Mouse (Mus musculus) liver, embryonic 11.5 days (tissue): ENCODE data around the gene Klf15. TPM values are rescaled to one million over a fixed set of nuclear protein-coding genes. Genes with fewer than 3 reads are reported as not detected.

Experiments used
- ATAC-seq: fragments of 200-750 bp; cut with Nextera tagmentation; replicated peaks from 2 replicates; pipeline ENCODE4 v1.8.0; 2017; ENCODE audit warnings: moderate number of reproducible peaks, mild to moderate bottlenecking, moderate TSS enrichment, moderate library complexity; ENCODE audit not compliant: low FRiP score
- DNase-seq: peaks from one replicate; pipeline ENCODE4 v3.0.0-alpha.2; 2017; ENCODE audit warnings: low spot score
- H3K27ac ChIP-seq: fragments of 300-500 bp; sonication (generic); 2 replicates; pipeline ENCODE4 v1.5.1; 2014; ENCODE audit warnings: mild to moderate bottlenecking, low read depth, low read length, control low read depth
- H3K27me3 ChIP-seq: fragments of 300-500 bp; sonication (generic); replicated peaks from 2 replicates; pipeline ENCODE4 v1.6.1; 2014; ENCODE audit warnings: low read length, mixed read lengths; ENCODE audit not compliant: control insufficient read depth, insufficient read depth
- H3K36me3 ChIP-seq: fragments of 300-500 bp; sonication (generic); 2 replicates; pipeline ENCODE4 v1.6.1; 2014; ENCODE audit warnings: mild to moderate bottlenecking, low read length, moderate library complexity, mixed read lengths; ENCODE audit not compliant: control insufficient read depth, insufficient read depth
- H3K4me1 ChIP-seq: fragments of 300-500 bp; sonication (generic); replicated peaks from 2 replicates; pipeline ENCODE4 v1.6.1; 2014; ENCODE audit warnings: low read length, mixed read lengths; ENCODE audit not compliant: control insufficient read depth, insufficient read depth
- H3K4me2 ChIP-seq: fragments of 300-500 bp; sonication (generic); 2 replicates; pipeline ENCODE4 v1.6.1; 2014; ENCODE audit warnings: mild to moderate bottlenecking, control low read depth, moderate library complexity
- H3K4me3 ChIP-seq: fragments of 300-500 bp; sonication (generic); 2 replicates; pipeline ENCODE4 v1.5.1; 2014; ENCODE audit warnings: low read depth, low read length, control low read depth
- H3K9ac ChIP-seq: fragments of 300-500 bp; sonication (generic); 2 replicates; pipeline ENCODE4 v1.6.1; 2014; ENCODE audit warnings: low read depth, low read length, control low read depth
- H3K9me3 ChIP-seq: fragments of 300-500 bp; sonication (generic); 2 replicates; pipeline ENCODE4 v1.6.1; 2016; ENCODE audit warnings: low read length, inconsistent platforms, mixed read lengths; ENCODE audit not compliant: control insufficient read depth
- WGBS: fragments of 180-500 bp; shearing (Covaris S2); extraction: QIAGEN DNeasy Blood & Tissue Kit; methylation state at CpG from one replicate; pipeline ENCODE4 v1.1.7; 2014; 5-methylcytosine and 5-hydroxymethylcytosine counted together
- polyA plus RNA-seq: library from polyadenylated mRNA; unstranded; fragments of >200 nt; fragmentation: Nextera tagmentation; extraction: Ambion mirVana; gene quantifications from 2 replicates; pipeline ENCODE4 v1.2.1, GENCODE M21; 2014

The Klf15 gene
- polyA plus RNA-seq, 1 experiment from 2014 or later, result 10.6 TPM

DNA sequence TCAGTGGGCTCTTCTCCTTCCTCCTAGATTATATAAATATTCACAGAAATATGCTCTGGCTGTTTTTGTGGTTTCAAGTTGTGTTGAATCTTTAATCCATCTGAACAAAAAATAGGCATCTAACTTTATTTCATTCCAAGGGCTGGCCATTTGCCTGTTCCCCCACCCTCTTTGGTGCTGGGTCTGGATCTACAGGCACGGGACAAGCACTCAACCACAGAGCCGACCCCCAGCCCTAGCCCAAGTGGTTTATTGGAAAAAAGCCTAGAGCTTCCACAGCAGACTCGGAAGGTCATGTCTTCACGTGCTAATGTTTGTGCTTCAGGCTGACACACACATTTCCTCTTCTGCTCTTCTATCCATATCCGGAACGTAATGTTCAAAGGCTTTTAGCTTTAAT lies 43.5 kb downstream of the Klf15 start:
- no peak overlapping the region for H3K4me3 ChIP-seq
- no peak overlapping the region for H3K27ac ChIP-seq
- no peak overlapping the region for H3K9ac ChIP-seq
- WGBS, result 65% methylated on average over 6 of the region's 6 CpGs
- no peaks in the 10 kb centered on the region for H3K36me3 ChIP-seq
- no peak overlapping the region for H3K4me2 ChIP-seq
- ATAC-seq, result no peak
- no peaks in the 10 kb centered on the region for H3K27me3 ChIP-seq
- DNase-seq, result no peak
- peaks cover 5% of the 10 kb centered on the region for H3K4me1 ChIP-seq
- no peaks in the 10 kb centered on the region for H3K9me3 ChIP-seq

DNA sequence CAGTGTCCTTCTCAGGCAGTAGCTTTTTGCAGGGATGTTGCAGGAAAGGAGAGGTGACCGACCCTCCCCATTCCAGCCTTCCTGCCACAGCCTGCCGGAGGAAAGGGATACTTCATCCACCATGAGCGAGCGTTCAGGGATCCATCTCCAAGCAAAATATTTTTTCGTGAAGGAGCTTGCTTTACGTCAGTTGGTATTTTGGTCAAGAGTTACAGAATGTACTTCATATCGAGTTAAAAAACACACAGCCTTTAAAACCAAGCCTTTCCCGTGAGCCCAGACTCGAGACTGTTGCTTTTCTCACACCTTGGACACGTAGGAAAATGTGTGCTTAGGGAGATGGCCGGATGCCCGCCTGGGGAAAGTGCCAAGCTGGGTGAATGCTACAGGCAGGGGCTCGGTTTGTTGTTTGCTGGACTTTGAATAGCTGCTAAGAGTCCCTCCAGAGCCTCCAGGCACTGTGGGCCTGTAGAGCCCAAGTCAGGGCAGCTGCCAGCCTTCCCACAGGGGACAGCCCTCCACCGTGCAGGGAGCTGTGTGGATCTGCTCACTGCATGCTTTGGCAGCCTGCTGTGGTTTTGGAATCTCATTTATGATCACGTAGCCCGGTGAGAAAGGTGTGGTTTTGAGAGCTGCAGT lies 44.4 kb downstream of the Klf15 start:
- no peaks in the 10 kb centered on the region for H3K9me3 ChIP-seq
- H3K9ac ChIP-seq, result no peak overlapping the region

DNA sequence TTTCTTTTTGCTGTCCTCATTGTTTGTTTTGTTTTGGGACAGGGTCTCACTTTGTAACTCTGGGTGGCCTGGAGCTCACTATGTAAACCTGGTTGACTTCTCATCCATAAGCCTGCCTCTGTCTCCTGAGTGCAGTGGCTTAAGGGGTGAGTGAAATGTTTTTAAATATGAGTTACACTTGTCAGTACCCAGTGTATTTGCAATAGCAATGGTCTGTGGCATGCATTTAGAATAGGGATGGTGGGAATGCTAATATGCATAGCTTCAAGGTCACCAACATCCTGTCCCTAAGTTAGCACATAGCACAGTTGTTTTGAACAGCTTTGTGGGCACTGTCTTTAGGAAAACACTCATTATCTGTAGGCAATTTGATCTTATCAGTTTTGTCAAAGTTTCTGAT lies 45.1 kb downstream of the Klf15 start:
- ATAC-seq (no peak), DNase-seq (no peak)
- no peaks in the 10 kb centered on the region for H3K36me3 ChIP-seq
- H3K9ac ChIP-seq, result no peak overlapping the region
- H3K27me3 ChIP-seq, result no peaks in the 10 kb centered on the region
- H3K4me2 ChIP-seq, result no peak overlapping the region
- H3K4me1 ChIP-seq, result peaks cover 5% of the 10 kb centered on the region
- no peaks in the 10 kb centered on the region for H3K9me3 ChIP-seq
- H3K27ac ChIP-seq, result no peak overlapping the region
- H3K4me3 ChIP-seq, result no peak overlapping the region

More for the DNA sequence above, 44.4 kb downstream of the Klf15 start:
- H3K36me3 ChIP-seq, result no peaks in the 10 kb centered on the region
- whole genome bisulfite sequencing, result 66% methylated on average over 16 of the region's 16 CpGs
- no peak overlapping the region for H3K27ac ChIP-seq
- H3K27me3 ChIP-seq, result no peaks in the 10 kb centered on the region
- DNase-seq, result no peak
- peaks cover 5% of the 10 kb centered on the region for H3K4me1 ChIP-seq
- no peak for ATAC-seq
- H3K4me2 ChIP-seq, result no peak overlapping the region
- no peak overlapping the region for H3K4me3 ChIP-seq

DNA sequence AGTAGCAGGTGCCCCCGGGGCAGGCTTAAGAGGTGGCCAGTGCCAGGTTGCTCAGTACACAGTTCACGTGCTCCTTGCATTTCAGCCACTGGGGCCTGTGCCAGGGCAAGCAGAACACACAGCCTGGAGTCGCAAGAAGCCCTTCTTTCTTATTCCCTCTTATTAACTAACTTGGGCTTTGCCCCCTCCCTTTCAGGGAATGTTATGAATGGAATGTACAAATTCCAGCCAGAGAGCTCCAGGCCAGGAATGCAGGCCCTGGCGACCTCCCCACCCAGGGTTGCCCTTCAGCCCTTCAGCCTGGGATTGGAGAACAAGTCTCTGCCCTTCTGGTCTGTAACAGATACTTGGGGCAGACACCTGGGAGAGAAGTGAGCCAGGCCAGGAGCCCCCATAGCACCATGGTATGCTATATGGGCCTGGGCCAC lies 45.8 kb downstream of the Klf15 start:
- H3K9ac ChIP-seq, result no peak overlapping the region
- H3K4me2 ChIP-seq, result no peak overlapping the region
- DNase-seq (no peak), ATAC-seq (no peak)
- H3K27me3 ChIP-seq, result no peaks in the 10 kb centered on the region
- H3K27ac ChIP-seq, result no peak overlapping the region
- no peaks in the 10 kb centered on the region for H3K9me3 ChIP-seq
- no peaks in the 10 kb centered on the region for H3K36me3 ChIP-seq
- H3K4me1 ChIP-seq, result peaks cover 5% of the 10 kb centered on the region
- no peak overlapping the region for H3K4me3 ChIP-seq
- 57% methylated on average over 4 of the region's 4 CpGs for WGBS

DNA sequence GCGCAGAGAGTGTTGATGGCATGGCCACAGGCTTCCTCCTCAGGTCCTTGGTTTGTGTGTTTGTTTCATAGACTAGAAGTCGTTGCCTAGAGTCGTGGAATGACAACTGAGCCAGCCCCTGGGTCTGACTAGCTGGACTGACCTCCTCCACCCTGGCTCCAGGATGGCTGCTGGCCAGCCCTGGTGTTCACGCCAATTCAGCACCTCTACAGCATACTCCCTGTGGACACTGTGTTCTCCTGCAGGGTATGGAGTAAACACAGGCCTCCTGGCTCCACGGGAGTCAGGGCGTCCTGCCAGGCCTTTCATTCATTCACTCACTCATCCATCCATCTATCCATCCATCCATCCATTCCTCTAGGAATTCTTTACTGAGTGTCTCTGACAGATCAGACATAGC lies 46.7 kb downstream of the Klf15 start:
- Histone ChIP-seq H3K27me3 (no peaks in the 10 kb centered on the region), H3K4me2 (no peak overlapping the region), H3K4me3 (no peak overlapping the region), H3K4me1 (peaks cover 5% of the 10 kb centered on the region), H3K9me3 (no peaks in the 10 kb centered on the region), H3K27ac (no peak overlapping the region), H3K36me3 (no peaks in the 10 kb centered on the region), H3K9ac (no peak overlapping the region)
- ATAC-seq (no peak), DNase-seq (no peak)
- WGBS, result 59% methylated on average over 6 of the region's 6 CpGs

DNA sequence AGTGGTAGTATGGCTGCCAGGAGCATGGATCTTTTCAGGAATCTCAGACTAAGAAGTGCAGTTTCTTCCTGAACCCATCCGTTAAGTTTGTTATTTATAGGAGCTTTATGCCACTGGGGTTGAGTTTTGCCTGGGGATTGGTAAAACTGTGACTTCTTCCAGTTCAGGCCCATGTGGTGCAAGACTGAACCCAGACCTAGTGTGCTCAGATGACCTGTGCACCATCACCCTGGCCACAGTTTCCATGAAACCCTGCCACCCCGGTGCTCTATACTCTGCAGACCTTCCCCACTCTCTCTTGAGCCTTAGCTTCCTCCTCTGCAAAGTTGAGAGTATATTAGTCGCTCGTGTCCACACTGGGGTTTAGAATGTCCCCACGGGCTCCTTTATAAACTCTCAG lies 50.0 kb downstream of the Klf15 start:
- Histone ChIP-seq H3K4me3 (no peak overlapping the region), H3K9me3 (no peaks in the 10 kb centered on the region), H3K36me3 (no peaks in the 10 kb centered on the region), H3K4me2 (no peak overlapping the region), H3K27me3 (no peaks in the 10 kb centered on the region), H3K4me1 (peaks cover 5% of the 10 kb centered on the region), H3K9ac (no peak overlapping the region), H3K27ac (no peak overlapping the region)
- ATAC-seq, result no peak
- DNase-seq, result no peak
- WGBS, result 74% methylated on average over 5 of the region's 5 CpGs

DNA sequence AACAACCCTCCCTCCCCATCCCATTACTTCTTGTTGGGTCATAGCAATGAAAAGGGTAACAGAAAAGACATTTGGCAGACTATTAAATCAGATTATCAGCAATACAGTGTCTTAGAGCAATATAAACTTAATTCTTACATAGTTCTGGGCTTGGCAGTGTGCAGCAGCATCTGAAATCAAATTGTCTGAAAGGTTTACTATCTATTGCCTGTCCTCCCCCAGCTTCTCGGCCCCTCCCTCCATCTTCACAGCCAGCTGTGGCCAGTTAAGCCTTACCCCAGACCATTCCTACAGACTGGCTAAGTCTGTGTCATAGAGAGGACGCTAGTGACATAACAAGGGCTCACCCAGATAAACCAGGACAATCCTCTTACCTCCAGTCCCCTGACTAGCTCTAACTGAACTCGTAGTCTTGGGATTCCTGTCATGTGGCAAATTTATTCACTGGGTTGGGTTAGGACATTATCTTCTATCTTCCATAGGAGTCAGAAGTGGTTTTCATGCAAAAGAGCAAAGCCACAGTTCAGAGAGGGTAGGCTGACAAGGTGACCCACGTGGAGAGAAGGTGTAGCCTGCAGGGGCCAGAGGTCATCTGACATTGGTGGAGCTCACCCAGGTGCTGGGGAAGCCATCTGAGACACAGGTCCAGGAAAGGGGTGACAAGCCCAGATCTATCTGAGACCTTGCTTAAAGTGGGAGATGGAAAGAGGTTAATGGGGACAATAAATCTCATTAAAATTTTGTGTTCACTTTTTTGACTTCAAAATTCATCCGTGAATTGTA lies 50.9 kb downstream of the Klf15 start:
- Histone ChIP-seq H3K4me1 (no peaks in the 10 kb centered on the region), H3K9ac (no peak overlapping the region), H3K4me3 (no peak overlapping the region), H3K4me2 (no peak overlapping the region), H3K36me3 (no peaks in the 10 kb centered on the region), H3K27me3 (no peaks in the 10 kb centered on the region), H3K27ac (no peak overlapping the region), H3K9me3 (no peaks in the 10 kb centered on the region)
- no peak for DNase-seq
- 69% methylated on average over 5 of the region's 5 CpGs for WGBS
- ATAC-seq, result no peak

DNA sequence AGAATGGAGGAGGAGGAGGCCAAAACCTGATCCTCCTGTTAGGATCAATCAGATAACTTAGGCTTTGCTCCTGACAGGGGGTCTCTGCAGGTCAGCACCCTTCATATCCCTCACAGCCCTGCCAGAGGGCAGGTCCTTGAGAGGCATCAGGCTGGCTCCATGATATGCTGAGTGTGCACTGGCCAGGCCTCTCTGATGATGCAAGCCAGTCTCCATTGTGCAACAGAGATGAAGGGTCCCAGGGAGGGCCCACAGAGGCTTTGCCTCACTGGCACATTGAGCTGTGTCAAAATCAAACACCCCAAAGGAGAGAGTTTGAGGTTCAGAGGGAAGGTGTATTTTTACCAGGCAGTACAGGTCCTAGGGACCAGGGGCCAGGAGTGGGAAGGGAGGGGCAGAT lies 52.0 kb downstream of the Klf15 start:
- no peak overlapping the region for H3K27ac ChIP-seq
- H3K9ac ChIP-seq, result no peak overlapping the region
- peak; percentile 69 for ATAC-seq
- H3K9me3 ChIP-seq, result no peaks in the 10 kb centered on the region
- no peak overlapping the region for H3K4me2 ChIP-seq
- H3K27me3 ChIP-seq, result no peaks in the 10 kb centered on the region
- no peak for DNase-seq
- no peaks in the 10 kb centered on the region for H3K4me1 ChIP-seq
- no peaks in the 10 kb centered on the region for H3K36me3 ChIP-seq
- H3K4me3 ChIP-seq, result no peak overlapping the region

DNA sequence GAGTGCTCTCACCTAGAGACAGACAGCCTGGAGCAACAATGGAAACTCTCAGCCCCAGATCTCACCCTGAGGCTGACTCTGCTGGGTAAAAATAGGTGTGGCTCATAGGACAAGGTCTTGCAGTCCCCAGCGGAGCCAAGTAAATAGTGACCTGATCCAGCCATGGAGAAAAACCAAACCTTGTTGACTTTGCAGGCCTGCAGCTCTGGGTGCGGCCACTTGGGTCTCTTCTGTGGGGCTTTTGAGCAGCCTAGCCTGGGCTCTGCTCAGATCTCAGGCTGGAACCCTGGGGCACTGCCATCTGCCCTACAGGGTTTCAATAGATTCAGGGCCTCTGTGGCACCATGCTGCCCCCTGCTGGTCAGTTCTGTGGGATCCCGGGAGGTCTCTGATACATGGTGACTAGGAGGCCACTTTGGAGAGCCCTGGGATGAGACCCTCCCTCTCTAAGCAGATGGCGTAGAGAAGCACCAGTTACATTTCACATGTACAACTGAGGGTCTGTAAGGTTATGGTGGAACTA lies 52.6 kb downstream of the Klf15 start:
- DNase-seq, result peak; percentile 74

More for the DNA sequence above, 52.6 kb downstream of the Klf15 start:
- Histone ChIP-seq H3K27me3 (no peaks in the 10 kb centered on the region), H3K9ac (no peak overlapping the region), H3K27ac (no peak overlapping the region), H3K4me2 (no peak overlapping the region), H3K4me3 (no peak overlapping the region), H3K9me3 (no peaks in the 10 kb centered on the region), H3K36me3 (no peaks in the 10 kb centered on the region), H3K4me1 (no peaks in the 10 kb centered on the region)
- ATAC-seq, result peak; percentile 69
- 28% methylated on average over 4 of the region's 4 CpGs for WGBS
